Mouse (Mus musculus) ZHBTc4 (cell line): ENCODE data around the gene Rftn2.
"Not testable (repeated sequence)": the region's sequence is repeated elsewhere in the genome, so short reads cannot be mapped to it uniquely, and the experiment has no call there.

ENCODE experiments used
- DNase-seq: peaks from one replicate; pipeline ENCODE4 v3.0.0-alpha.2; 2011; ENCODE audit warnings: low read depth, low spot score

Gene Rftn2

GRCm38 (mm10) chr1:55130190-55130916, 96.2 kb downstream of the Rftn2 start:
- DNase-seq = no peak

GRCm38 (mm10) chr1:55129716-55130115, 96.9 kb downstream of the Rftn2 start:
- peak; percentile 46 for DNase-seq

- DNase-seq = not testable (repeated sequence)
These were observed 102.4 kb downstream of the Rftn2 start for GRCm38 (mm10) chr1:55124136-55124535.

GRCm38 (mm10) chr1:55123561-55123960, 103.0 kb downstream of the Rftn2 start:
- DNase-seq = no peak

GRCm38 (mm10) chr1:55123046-55123445, 103.5 kb downstream of the Rftn2 start:
- DNase-seq = no peak
